Comparison of ENCODE assay signal across 8 mouse cellular contexts in the genomic region with DNA sequence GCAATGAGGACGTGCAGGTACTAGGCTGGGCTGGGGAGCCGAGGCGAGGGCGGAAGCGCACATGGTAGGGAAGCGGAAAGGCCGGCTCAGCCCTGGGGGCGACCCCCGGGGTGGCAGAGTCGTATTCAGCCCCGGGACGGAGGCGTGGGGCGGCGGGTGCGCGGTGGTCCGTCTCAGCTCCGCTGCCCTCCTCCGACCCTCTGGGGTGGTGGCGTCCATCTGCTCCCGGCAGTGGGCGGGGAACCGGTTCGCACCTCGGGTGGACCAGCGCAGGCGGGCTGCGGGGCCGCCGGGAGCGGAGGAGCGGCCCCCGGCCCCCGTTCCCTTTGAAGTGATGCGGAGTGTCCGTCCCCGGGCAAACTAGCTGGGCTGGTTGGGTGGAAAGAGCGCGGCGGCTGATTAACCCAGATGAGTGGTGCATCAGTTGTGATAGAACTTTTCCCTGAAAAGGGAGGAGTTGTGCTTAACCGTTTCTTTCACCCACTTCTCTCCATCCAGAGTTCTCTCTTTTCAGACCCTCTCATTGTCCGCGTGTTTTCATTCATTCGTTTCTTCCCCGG. TPM values are rescaled to one million over a fixed set of nuclear protein-coding genes. Genes with fewer than 3 reads are reported as not detected.
DNase-seq lines count a peak whose midpoint lies in the region; ATAC-seq and TF ChIP-seq lines count a peak whose summit lies in the region.

No protein-coding gene starts in this region.

- H3K27me3 ChIP-seq in lung, embryonic 15.5 days: no peaks in the 10 kb centered on the region
- H3K27me3 ChIP-seq in forebrain, postnatal 0 days (ENCODE audit: insufficient read depth, low read length): no peaks in the 10 kb centered on the region
- H3K27me3 ChIP-seq in liver, embryonic 16.5 days (ENCODE audit: control insufficient read depth, insufficient read depth, low read depth, low read length): no peaks in the 10 kb centered on the region

- no peak for TF ChIP-seq CTCF in forebrain, postnatal 0 days (IDR thresholded peaks at IDR 0.05; ENCODE audit: low read depth)

- peaks cover 24% of the 10 kb centered on the region for H3K4me1 ChIP-seq in lung, embryonic 15.5 days
- 0 out of 2 replicates have a peak, but pooled peaks cover 4% of the 10 kb centered on the region for H3K4me1 ChIP-seq in forebrain, postnatal 0 days (ENCODE audit: insufficient read depth)
- H3K4me1 ChIP-seq in liver, embryonic 16.5 days (ENCODE audit: control insufficient read depth, low read depth, low read length): peaks cover 54% of the 10 kb centered on the region

- peak overlapping the region; percentile 73 for H3K4me2 ChIP-seq in lung, embryonic 15.5 days
- H3K4me2 ChIP-seq in forebrain, postnatal 0 days (ENCODE audit: low read depth): peak overlapping the region; percentile 77
- peak overlapping the region; percentile 86 for H3K4me2 ChIP-seq in liver, embryonic 16.5 days (ENCODE audit: low read depth, low read length)

- no peaks in the 10 kb centered on the region for H3K9me3 ChIP-seq in lung, embryonic 15.5 days
- H3K9me3 ChIP-seq in forebrain, postnatal 0 days (ENCODE audit: low read length): no peaks in the 10 kb centered on the region
- H3K9me3 ChIP-seq in liver, embryonic 16.5 days (replicated peaks; ENCODE audit: control insufficient read depth, low read length): no peaks in the 10 kb centered on the region

- H3K36me3 ChIP-seq in lung, embryonic 15.5 days: peaks cover 30% of the 10 kb centered on the region
- H3K36me3 ChIP-seq in forebrain, postnatal 0 days (ENCODE audit: insufficient read depth): peaks cover 17% of the 10 kb centered on the region
- H3K36me3 ChIP-seq in liver, embryonic 16.5 days (ENCODE audit: control insufficient read depth, insufficient read depth): peaks cover 33% of the 10 kb centered on the region

- peak; percentile 62 to 69 for DNase-seq in adrenal gland, postnatal 36 days
- DNase-seq in adrenal gland, adult 8-10 months: no peak
- DNase-seq in lung, adult 18-20 months: no peak
- no peak for DNase-seq in forebrain, postnatal 0 days
- DNase-seq in yolk sac, embryonic 10.5 days (ENCODE audit: low spot score): no peak
- DNase-seq in layer of hippocampus, postnatal 36 days: no peak

- under 1% methylated on average over 37 of the region's 46 CpGs for WGBS in lung, embryonic 15.5 days
- 0% methylated on average over 43 of the region's 46 CpGs for WGBS in forebrain, postnatal 0 days
- 0% methylated on average over 36 of the region's 46 CpGs for WGBS in liver, embryonic 16.5 days (ENCODE audit: insufficient replicate concordance)

- H3K27ac ChIP-seq in lung, embryonic 15.5 days: 0 out of 2 replicates have a peak overlapping the region, but pooled peaks have one; percentile 38
- peak overlapping the region; percentile 74 for H3K27ac ChIP-seq in forebrain, postnatal 0 days (ENCODE audit: low read depth, low read length)
- H3K27ac ChIP-seq in liver, embryonic 16.5 days (ENCODE audit: low read length): peak overlapping the region; percentile 94

- H3K9ac ChIP-seq in lung, embryonic 15.5 days: peak overlapping the region; percentile 70
- peak overlapping the region; percentile 66 for H3K9ac ChIP-seq in forebrain, postnatal 0 days
- H3K9ac ChIP-seq in liver, embryonic 16.5 days (ENCODE audit: low read depth, low read length): peak overlapping the region; percentile 91

- ATAC-seq in lung, embryonic 15.5 days (ENCODE audit: borderline replicate concordance, extremely low read depth, low FRiP score, low TSS enrichment): peak; percentile 67; the same call in 1 of the 2 replicates
- peak; percentile 69 for ATAC-seq in forebrain, postnatal 0 days
- ATAC-seq in liver, embryonic 16.5 days (ENCODE audit: low read depth): peak; percentile 49

- H3K4me3 ChIP-seq in lung, embryonic 15.5 days: peak overlapping the region; percentile 78
- peak overlapping the region; percentile 89 for H3K4me3 ChIP-seq in forebrain, postnatal 0 days (ENCODE audit: low read depth, low read length)
- H3K4me3 ChIP-seq in liver, embryonic 16.5 days (ENCODE audit: low read depth, low read length): peak overlapping the region; percentile 95

RNA-seq across cellular contexts. Expression of gene Ppp2r1b, which starts 12.1 kb away (rescaled TPM):
- total RNA-seq in adrenal gland, postnatal 36 days (2021): 10 to 100 TPM; 35.4 to 35.7 TPM
- 10 to 100 TPM; 32.9 to 46.7 (median 43.7) TPM for total RNA-seq in adrenal gland, adult 8-10 months (2022)
- polyA plus RNA-seq in lung, embryonic 15.5 days (2015; fragmentation: Nextera tagmentation; extraction: Ambion mirVana): 62.1 and 66.1 TPM in 2 replicates
- 15.2 and 26.0 TPM in 2 replicates for total RNA-seq in forebrain, postnatal 0 days (2014; rRNA removed)
- polyA plus RNA-seq in forebrain, postnatal 0 days (2015; fragmentation: Nextera tagmentation; extraction: Ambion mirVana): 26.1 and 29.8 TPM in 2 replicates
- polyA plus RNA-seq in liver, embryonic 16.5 days (2015; fragmentation: Nextera tagmentation; extraction: Ambion mirVana): 59.4 and 63.0 TPM in 2 replicates
- 10 to 100 TPM; 17.4 to 18.5 TPM for total RNA-seq in layer of hippocampus, postnatal 36 days (2021)

Comparison
In these comparisons a context has a peak if more than half of its experiments do, and no peak if none do; other contexts are left out.
1. DNase-seq: peak in adrenal gland, postnatal 36 days (2 of 2); none in adrenal gland, adult 8-10 months (single experiment), lung, adult 18-20 months (0 of 2), forebrain, postnatal 0 days (single experiment), yolk sac, embryonic 10.5 days (single experiment) and layer of hippocampus, postnatal 36 days (0 of 2).
2. H3K27ac ChIP-seq: peak in every context shown above with its lines; median percentile 94 in liver, embryonic 16.5 days; 74 in forebrain, postnatal 0 days; 38 in lung, embryonic 15.5 days.
3. Peak in every context shown above with its lines, with median percentiles within 50 percentile points of each other: ATAC-seq, H3K4me2 ChIP-seq, H3K4me3 ChIP-seq and H3K9ac ChIP-seq.